Mouse (Mus musculus): ENCODE measurements at regions not wholly inside any gene's neighbourhood (a gene's known extent, or its start where the extent isn't known, plus 50 kb on each side); places are given as distances from the start of the nearest gene placed in this dataset.

DNA sequence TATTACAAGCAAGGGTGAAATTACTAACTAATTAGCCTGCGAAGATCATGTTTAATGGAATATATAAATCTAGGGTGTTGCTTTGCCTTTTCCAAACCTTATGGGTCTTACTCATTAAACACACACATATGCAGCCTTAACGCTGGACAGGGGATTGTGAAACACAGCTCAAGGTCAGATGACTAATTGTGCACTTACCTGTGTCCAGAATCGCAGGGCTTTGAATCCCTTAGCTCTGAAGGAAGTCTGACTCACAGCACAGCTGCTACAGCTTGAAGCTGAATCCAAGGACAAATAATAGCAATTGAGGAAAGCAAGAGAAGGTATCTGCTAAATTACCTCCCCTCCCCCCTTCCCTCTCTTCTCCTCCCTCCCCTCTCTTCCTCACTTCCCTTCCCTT is 173.1 kb upstream of the 1700066M21Rik start:
- H3K36me3 ChIP-seq (ENCODE audit: control insufficient read depth, insufficient read depth, low read length), result no peaks in the 10 kb centered on the region
- H3K9ac ChIP-seq (ENCODE audit: low read depth, low read length), result no peak overlapping the region
- no peak overlapping the region for H3K4me3 ChIP-seq (ENCODE audit: low read depth, low read length)
- H3K27ac ChIP-seq (ENCODE audit: low read depth, low read length), result no peak overlapping the region
- 0 out of 2 replicates have a peak, but pooled peaks cover under 1% of the 10 kb centered on the region for H3K4me1 ChIP-seq (ENCODE audit: control insufficient read depth, insufficient read depth, low read length)
- no peaks in the 10 kb centered on the region for H3K9me3 ChIP-seq (replicated peaks; ENCODE audit: control insufficient read depth, low read length)
- no peak overlapping the region for H3K4me2 ChIP-seq
- 62% methylated on average over 3 of the region's 3 CpGs for WGBS (ENCODE audit: insufficient replicate concordance)
- no peak for ATAC-seq (replicated peaks; ENCODE audit: insufficient number of reproducible peaks, low FRiP score, low TSS enrichment)
- 0 out of 2 replicates have a peak, but pooled peaks cover 3% of the 10 kb centered on the region for H3K27me3 ChIP-seq (ENCODE audit: control insufficient read depth, insufficient read depth, low read length)

GRCm38 (mm10) chr1:57205198-57205987 is 172.0 kb upstream of the 1700066M21Rik start:
- Histone ChIP-seq H3K4me1 (ENCODE audit: control insufficient read depth, insufficient read depth, low read length) (0 out of 2 replicates have a peak, but pooled peaks cover 4% of the 10 kb centered on the region), H3K4me2 (peak overlapping the region; percentile 43), H3K27ac (ENCODE audit: low read depth, low read length) (no peak overlapping the region), H3K9me3 (replicated peaks; ENCODE audit: control insufficient read depth, low read length) (no peaks in the 10 kb centered on the region), H3K36me3 (ENCODE audit: control insufficient read depth, insufficient read depth, low read length) (no peaks in the 10 kb centered on the region), H3K4me3 (ENCODE audit: low read depth, low read length) (no peak overlapping the region), H3K9ac (ENCODE audit: low read depth, low read length) (no peak overlapping the region), H3K27me3 (ENCODE audit: control insufficient read depth, insufficient read depth, low read length) (0 out of 2 replicates have a peak, but pooled peaks cover 5% of the 10 kb centered on the region)
- no peak for ATAC-seq (replicated peaks; ENCODE audit: insufficient number of reproducible peaks, low FRiP score, low TSS enrichment)
- WGBS (ENCODE audit: insufficient replicate concordance), result 3% methylated on average over 9 of the region's 9 CpGs

DNA sequence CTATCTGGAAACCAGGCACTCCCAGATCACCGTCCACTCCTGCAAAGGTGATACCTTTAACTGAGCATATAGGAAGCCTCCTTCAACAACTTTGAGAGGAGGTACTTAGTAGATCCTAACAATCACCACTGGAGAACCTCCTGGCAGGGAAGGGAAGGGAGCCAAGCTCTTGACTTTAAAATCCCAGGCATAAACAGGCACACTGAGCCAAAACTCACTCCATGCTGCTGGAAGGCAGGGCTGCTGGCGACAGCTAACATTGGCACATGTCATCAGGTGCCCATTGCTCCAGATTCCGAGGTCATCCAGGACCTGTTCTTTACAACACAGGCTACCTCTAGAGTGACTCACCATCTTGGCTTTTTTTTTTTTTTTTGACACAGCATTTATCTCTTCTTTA is 170.9 kb upstream of the 1700066M21Rik start:
- Histone ChIP-seq H3K4me2 (no peak overlapping the region), H3K4me3 (ENCODE audit: low read depth, low read length) (no peak overlapping the region), H3K9me3 (replicated peaks; ENCODE audit: control insufficient read depth, low read length) (no peaks in the 10 kb centered on the region), H3K27ac (ENCODE audit: low read depth, low read length) (no peak overlapping the region), H3K9ac (ENCODE audit: low read depth, low read length) (no peak overlapping the region), H3K4me1 (ENCODE audit: control insufficient read depth, insufficient read depth, low read length) (0 out of 2 replicates have a peak, but pooled peaks cover 4% of the 10 kb centered on the region), H3K36me3 (ENCODE audit: control insufficient read depth, insufficient read depth, low read length) (no peaks in the 10 kb centered on the region), H3K27me3 (ENCODE audit: control insufficient read depth, insufficient read depth, low read length) (0 out of 2 replicates have a peak, but pooled peaks cover 5% of the 10 kb centered on the region)
- WGBS (ENCODE audit: insufficient replicate concordance), result 51% methylated on average over 3 of the region's 3 CpGs
- ATAC-seq (replicated peaks; ENCODE audit: insufficient number of reproducible peaks, low FRiP score, low TSS enrichment), result no peak

- Histone ChIP-seq H3K36me3 (ENCODE audit: control insufficient read depth, insufficient read depth, low read length) (no peaks in the 10 kb centered on the region), H3K27me3 (ENCODE audit: control insufficient read depth, insufficient read depth, low read length) (0 out of 2 replicates have a peak, but pooled peaks cover 5% of the 10 kb centered on the region), H3K9ac (ENCODE audit: low read depth, low read length) (no peak overlapping the region), H3K27ac (ENCODE audit: low read depth, low read length) (no peak overlapping the region), H3K4me1 (ENCODE audit: control insufficient read depth, insufficient read depth, low read length) (0 out of 2 replicates have a peak, but pooled peaks cover 4% of the 10 kb centered on the region), H3K4me2 (no peak overlapping the region), H3K9me3 (replicated peaks; ENCODE audit: control insufficient read depth, low read length) (no peaks in the 10 kb centered on the region), H3K4me3 (ENCODE audit: low read depth, low read length) (no peak overlapping the region)
- 35% methylated on average over 1 of the region's 1 CpGs for WGBS (ENCODE audit: insufficient replicate concordance)
- no peak for ATAC-seq (replicated peaks; ENCODE audit: insufficient number of reproducible peaks, low FRiP score, low TSS enrichment)
Observed at GRCm38 (mm10) chr1:57206944-57207343, 170.5 kb upstream of the 1700066M21Rik start.

DNA sequence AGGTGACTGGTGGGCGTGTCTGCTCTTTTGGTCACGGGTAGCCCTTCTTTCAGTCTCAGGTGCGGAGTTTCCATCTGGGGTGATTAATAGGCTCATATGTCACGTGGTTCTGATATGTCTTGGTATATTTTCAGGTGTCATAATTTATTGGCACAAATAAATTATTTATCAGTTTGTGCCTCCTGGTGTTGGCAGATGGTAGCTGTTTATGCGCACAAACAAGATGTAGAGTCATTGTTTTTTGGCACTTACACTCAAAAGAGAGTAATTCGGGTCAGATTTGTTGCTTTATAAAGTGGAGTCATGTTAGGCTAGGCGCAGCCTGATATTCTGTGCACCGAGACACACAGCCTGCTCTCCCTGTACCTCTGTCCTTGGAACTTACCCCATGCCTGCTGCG is 169.0 kb upstream of the 1700066M21Rik start:
- Histone ChIP-seq H3K27ac (ENCODE audit: low read depth, low read length) (no peak overlapping the region), H3K9ac (ENCODE audit: low read depth, low read length) (no peak overlapping the region), H3K9me3 (replicated peaks; ENCODE audit: control insufficient read depth, low read length) (no peaks in the 10 kb centered on the region), H3K27me3 (ENCODE audit: control insufficient read depth, insufficient read depth, low read length) (0 out of 2 replicates have a peak, but pooled peaks cover 3% of the 10 kb centered on the region), H3K4me2 (no peak overlapping the region), H3K4me3 (ENCODE audit: low read depth, low read length) (no peak overlapping the region), H3K36me3 (ENCODE audit: control insufficient read depth, insufficient read depth, low read length) (no peaks in the 10 kb centered on the region), H3K4me1 (ENCODE audit: control insufficient read depth, insufficient read depth, low read length) (0 out of 2 replicates have a peak, but pooled peaks cover 4% of the 10 kb centered on the region)
- 82% methylated on average over 9 of the region's 9 CpGs for WGBS (ENCODE audit: insufficient replicate concordance)
- ATAC-seq (replicated peaks; ENCODE audit: insufficient number of reproducible peaks, low FRiP score, low TSS enrichment), result no peak

- no peak for ATAC-seq (replicated peaks; ENCODE audit: insufficient number of reproducible peaks, low FRiP score, low TSS enrichment)
- H3K36me3 ChIP-seq (ENCODE audit: control insufficient read depth, insufficient read depth, low read length), result no peaks in the 10 kb centered on the region
Observed at GRCm38 (mm10) chr1:57209281-57209680, 168.1 kb upstream of the 1700066M21Rik start.

GRCm38 (mm10) chr1:57211046-57211445 is 166.4 kb upstream of the 1700066M21Rik start:
- no peaks in the 10 kb centered on the region for H3K9me3 ChIP-seq (replicated peaks; ENCODE audit: control insufficient read depth, low read length)
- H3K4me1 ChIP-seq (ENCODE audit: control insufficient read depth, insufficient read depth, low read length), result 0 out of 2 replicates have a peak, but pooled peaks cover 7% of the 10 kb centered on the region
- ATAC-seq (replicated peaks; ENCODE audit: insufficient number of reproducible peaks, low FRiP score, low TSS enrichment), result no peak
- H3K9ac ChIP-seq (ENCODE audit: low read depth, low read length), result no peak overlapping the region
- H3K36me3 ChIP-seq (ENCODE audit: control insufficient read depth, insufficient read depth, low read length), result no peaks in the 10 kb centered on the region
- 0 out of 2 replicates have a peak, but pooled peaks cover 3% of the 10 kb centered on the region for H3K27me3 ChIP-seq (ENCODE audit: control insufficient read depth, insufficient read depth, low read length)
- H3K27ac ChIP-seq (ENCODE audit: low read depth, low read length), result no peak overlapping the region
- WGBS (ENCODE audit: insufficient replicate concordance), result 70% methylated on average over 2 of the region's 2 CpGs
- H3K4me3 ChIP-seq (ENCODE audit: low read depth, low read length), result no peak overlapping the region
- no peak overlapping the region for H3K4me2 ChIP-seq

More at GRCm38 (mm10) chr1:57209281-57209680, 168.1 kb upstream of the 1700066M21Rik start:
- Histone ChIP-seq H3K27ac (ENCODE audit: low read depth, low read length) (no peak overlapping the region), H3K4me1 (ENCODE audit: control insufficient read depth, insufficient read depth, low read length) (0 out of 2 replicates have a peak, but pooled peaks cover 5% of the 10 kb centered on the region), H3K9ac (ENCODE audit: low read depth, low read length) (no peak overlapping the region), H3K27me3 (ENCODE audit: control insufficient read depth, insufficient read depth, low read length) (0 out of 2 replicates have a peak, but pooled peaks cover 3% of the 10 kb centered on the region), H3K4me2 (no peak overlapping the region), H3K9me3 (replicated peaks; ENCODE audit: control insufficient read depth, low read length) (no peaks in the 10 kb centered on the region), H3K4me3 (ENCODE audit: low read depth, low read length) (no peak overlapping the region)
- 19% methylated on average over 2 of the region's 2 CpGs for WGBS (ENCODE audit: insufficient replicate concordance)

GRCm38 (mm10) chr1:57213428-57213874 is 164.0 kb upstream of the 1700066M21Rik start:
- H3K9ac ChIP-seq (ENCODE audit: low read depth, low read length), result no peak overlapping the region
- 0 out of 2 replicates have a peak, but pooled peaks cover 7% of the 10 kb centered on the region for H3K4me1 ChIP-seq (ENCODE audit: control insufficient read depth, insufficient read depth, low read length)
- H3K9me3 ChIP-seq (replicated peaks; ENCODE audit: control insufficient read depth, low read length), result no peaks in the 10 kb centered on the region
- H3K4me2 ChIP-seq, result no peak overlapping the region
- 0 out of 2 replicates have a peak, but pooled peaks cover 3% of the 10 kb centered on the region for H3K27me3 ChIP-seq (ENCODE audit: control insufficient read depth, insufficient read depth, low read length)
- ATAC-seq (replicated peaks; ENCODE audit: insufficient number of reproducible peaks, low FRiP score, low TSS enrichment), result no peak
- no peaks in the 10 kb centered on the region for H3K36me3 ChIP-seq (ENCODE audit: control insufficient read depth, insufficient read depth, low read length)
- no peak overlapping the region for H3K4me3 ChIP-seq (ENCODE audit: low read depth, low read length)
- 41% methylated on average over 16 of the region's 16 CpGs for WGBS (ENCODE audit: insufficient replicate concordance)
- no peak overlapping the region for H3K27ac ChIP-seq (ENCODE audit: low read depth, low read length)

All from heart, embryonic 11.5 days (tissue).